Mouse (Mus musculus) embryonic facial prominence, embryonic 15.5 days (tissue): ENCODE data around the gene Ipo9. TPM values are rescaled to one million over a fixed set of nuclear protein-coding genes. Genes with fewer than 3 reads are reported as not detected.
A peak's percentile ranks its signal among the peaks of the same experiment; 100 is the strongest.
"Not testable (repeated sequence)": the region's sequence is repeated elsewhere in the genome, so short reads cannot be mapped to it uniquely, and the experiment has no call there.

Source experiments
- ATAC-seq: fragments of 200-750 bp; cut with Nextera tagmentation; 2 replicates; pipeline ENCODE4 v1.8.0; 2017; ENCODE audit warnings: low read depth, moderate TSS enrichment; ENCODE audit not compliant: insufficient number of reproducible peaks, low FRiP score, low TSS enrichment
- H3K27ac ChIP-seq: fragments of 300-500 bp; sonication (generic); replicated peaks from 2 replicates; pipeline ENCODE4 v1.5.1; 2015; ENCODE audit warnings: mild to moderate bottlenecking, inconsistent platforms
- H3K27me3 ChIP-seq: fragments of 300-500 bp; sonication (generic); 2 replicates; pipeline ENCODE4 v1.6.1; 2015; ENCODE audit warnings: inconsistent platforms
- H3K36me3 ChIP-seq: fragments of 300-500 bp; sonication (generic); 2 replicates; pipeline ENCODE4 v1.6.1; 2015; ENCODE audit warnings: mild to moderate bottlenecking, inconsistent platforms
- H3K4me1 ChIP-seq: fragments of 300-500 bp; sonication (generic); 2 replicates; pipeline ENCODE4 v1.6.1; 2015; ENCODE audit warnings: inconsistent platforms
- H3K4me2 ChIP-seq: fragments of 300-500 bp; sonication (generic); replicated peaks from 2 replicates; pipeline ENCODE4 v1.6.1; 2015; ENCODE audit warnings: mild to moderate bottlenecking, inconsistent platforms
- H3K4me3 ChIP-seq: fragments of 300-500 bp; sonication (generic); replicated peaks from 2 replicates; pipeline ENCODE4 v1.5.1; 2015; ENCODE audit warnings: mild to moderate bottlenecking, inconsistent platforms
- H3K9ac ChIP-seq: fragments of 300-500 bp; sonication (generic); 2 replicates; pipeline ENCODE4 v1.6.1; 2015; ENCODE audit warnings: inconsistent platforms
- H3K9me3 ChIP-seq: fragments of 300-500 bp; sonication (generic); replicated peaks from 2 replicates; pipeline ENCODE4 v1.6.1; 2016; ENCODE audit warnings: inconsistent platforms
- WGBS: fragments of 180-500 bp; shearing (Covaris S2); methylation state at CpG from one replicate; pipeline ENCODE4 v1.1.7; 2015; 5-methylcytosine and 5-hydroxymethylcytosine counted together
- polyA plus RNA-seq: library from polyadenylated mRNA; unstranded; fragments of >200 nt; fragmentation: Nextera tagmentation; extraction: Ambion mirVana; gene quantifications from 2 replicates; pipeline ENCODE4 v1.2.1, GENCODE M21; 2015

Ipo9 gene
- polyA plus RNA-seq, 1 experiment from 2014 or later, result 101 TPM

- Histone ChIP-seq H3K4me3 (no peak overlapping the region), H3K4me2 (no peak overlapping the region), H3K27me3 (no peaks in the 10 kb centered on the region), H3K9me3 (no peaks in the 10 kb centered on the region), H3K36me3 (peaks cover 67% of the 10 kb centered on the region), H3K27ac (no peak overlapping the region), H3K4me1 (no peaks in the 10 kb centered on the region), H3K9ac (no peak overlapping the region)
- no peak for ATAC-seq
- 94% methylated on average over 5 of the region's 5 CpGs for WGBS
These were observed 46.1 kb downstream of the Ipo9 start for GRCm38 (mm10) chr1:135384171-135384570.

DNA sequence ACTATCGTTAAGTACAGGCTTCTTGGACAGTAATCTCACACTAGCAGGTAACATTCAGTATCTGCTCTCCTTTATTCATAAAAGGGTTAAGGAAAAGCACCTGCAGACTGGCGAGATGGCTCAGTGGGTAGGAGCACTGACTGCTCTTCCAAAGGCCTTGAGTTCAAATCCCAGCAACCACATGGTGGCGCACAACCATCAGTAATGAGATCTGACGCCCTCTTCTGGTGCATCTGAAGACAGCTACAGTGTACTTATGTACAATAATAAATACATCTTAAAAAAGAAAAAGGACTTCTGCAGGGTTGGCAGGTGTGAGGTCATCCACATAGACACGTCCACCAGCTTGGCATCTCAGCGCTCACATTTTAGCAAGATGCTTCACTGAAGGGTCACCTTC, 48.7 kb downstream of the Ipo9 start:
- not testable (repeated sequence) for H3K9ac ChIP-seq, H3K27me3 ChIP-seq, H3K4me1 ChIP-seq, H3K27ac ChIP-seq, H3K9me3 ChIP-seq, ATAC-seq, H3K4me3 ChIP-seq, H3K4me2 ChIP-seq
- H3K36me3 ChIP-seq, result peaks cover 41% of the 10 kb centered on the region
- 61% methylated on average over 6 of the region's 6 CpGs for WGBS

DNA sequence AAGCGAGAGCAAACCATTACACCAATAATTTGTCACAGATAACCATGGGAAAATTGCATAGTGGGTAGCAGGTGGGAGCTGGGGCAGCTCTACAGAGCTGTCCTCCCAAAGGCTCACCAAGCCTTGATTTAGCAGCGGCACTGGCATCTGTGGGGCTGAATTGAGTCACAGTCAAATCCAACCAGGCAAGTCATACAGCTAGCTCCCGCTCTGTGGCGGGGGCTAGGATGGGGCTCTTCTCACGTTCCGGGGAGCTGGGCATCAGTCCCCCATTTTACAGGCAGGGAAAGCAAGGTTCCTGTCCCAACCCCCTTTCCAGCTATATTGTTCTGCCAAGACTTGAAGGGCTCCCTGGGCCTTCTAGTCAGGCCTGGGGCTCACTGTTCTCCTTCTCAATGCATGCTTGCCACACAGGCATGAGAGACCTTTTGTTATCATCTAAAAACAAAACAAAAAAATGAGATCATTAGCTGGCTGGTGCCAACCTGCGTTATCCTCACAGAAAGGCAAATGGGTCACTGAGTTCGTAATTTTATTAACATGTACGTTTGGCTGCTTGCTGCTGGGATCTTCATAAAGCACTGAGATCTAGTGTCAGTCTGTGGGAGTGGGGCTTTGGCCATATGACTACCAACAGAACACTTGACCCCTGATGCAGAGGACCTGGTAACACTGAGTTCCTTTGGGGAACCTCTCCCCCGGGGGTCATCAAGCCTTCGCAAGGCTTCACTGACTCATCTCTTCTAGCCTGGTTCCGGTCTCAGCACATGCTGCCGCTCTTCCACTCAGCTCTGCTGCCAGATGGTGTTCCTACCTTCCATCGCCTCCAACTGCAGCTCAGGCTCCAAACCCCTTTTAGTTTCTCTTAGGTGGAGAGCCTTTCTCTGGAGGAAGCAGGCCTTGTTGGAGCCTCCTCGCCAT, 50.0 kb downstream of the Ipo9 start:
- WGBS, result 71% methylated on average over 15 of the region's 15 CpGs
- peaks cover 29% of the 10 kb centered on the region for H3K36me3 ChIP-seq
- peaks cover under 1% of the 10 kb centered on the region; the same call in 1 of the 2 replicates for H3K4me1 ChIP-seq
- no peak overlapping the region for H3K4me3 ChIP-seq
- no peak overlapping the region for H3K27ac ChIP-seq
- H3K4me2 ChIP-seq, result no peak overlapping the region
- ATAC-seq, result no peak
- H3K27me3 ChIP-seq, result no peaks in the 10 kb centered on the region
- no peaks in the 10 kb centered on the region for H3K9me3 ChIP-seq
- no peak overlapping the region for H3K9ac ChIP-seq

- peaks cover 13% of the 10 kb centered on the region for H3K4me1 ChIP-seq
- no peak overlapping the region for H3K4me3 ChIP-seq
- no peak overlapping the region for H3K27ac ChIP-seq
- WGBS, result 39% methylated on average over 2 of the region's 2 CpGs
- no peak overlapping the region for H3K4me2 ChIP-seq
- peaks cover 16% of the 10 kb centered on the region for H3K36me3 ChIP-seq
- no peaks in the 10 kb centered on the region for H3K9me3 ChIP-seq
- H3K27me3 ChIP-seq, result no peaks in the 10 kb centered on the region
- no peak overlapping the region for H3K9ac ChIP-seq
- ATAC-seq, result no peak
These were observed 51.3 kb downstream of the Ipo9 start for GRCm38 (mm10) chr1:135379048-135379447.

DNA sequence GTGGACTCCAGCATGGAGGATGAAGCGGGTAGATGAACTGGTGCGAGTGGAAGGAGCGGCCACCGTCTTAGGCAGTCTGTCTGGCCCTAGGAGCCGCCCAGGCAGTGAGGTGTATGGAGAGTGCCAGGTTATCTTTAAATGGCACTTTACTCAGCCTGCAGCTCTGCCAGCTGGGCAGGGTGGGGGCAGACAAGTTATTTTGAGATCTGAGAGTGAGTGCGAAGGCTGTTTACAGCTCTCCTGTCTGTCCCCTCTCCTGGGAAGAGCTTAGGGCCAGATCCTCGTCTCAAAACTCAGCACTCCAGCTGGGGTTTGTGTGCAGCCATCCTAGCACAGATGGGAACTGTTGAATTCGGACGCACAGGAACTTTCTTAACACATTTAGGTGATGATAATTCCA, 51.7 kb downstream of the Ipo9 start:
- Histone ChIP-seq H3K36me3 (peaks cover 12% of the 10 kb centered on the region), H3K9ac (no peak overlapping the region), H3K4me2 (no peak overlapping the region), H3K4me1 (peaks cover 15% of the 10 kb centered on the region), H3K27me3 (no peaks in the 10 kb centered on the region), H3K4me3 (no peak overlapping the region), H3K27ac (no peak overlapping the region), H3K9me3 (no peaks in the 10 kb centered on the region)
- no peak for ATAC-seq
- 56% methylated on average over 9 of the region's 9 CpGs for WGBS

DNA sequence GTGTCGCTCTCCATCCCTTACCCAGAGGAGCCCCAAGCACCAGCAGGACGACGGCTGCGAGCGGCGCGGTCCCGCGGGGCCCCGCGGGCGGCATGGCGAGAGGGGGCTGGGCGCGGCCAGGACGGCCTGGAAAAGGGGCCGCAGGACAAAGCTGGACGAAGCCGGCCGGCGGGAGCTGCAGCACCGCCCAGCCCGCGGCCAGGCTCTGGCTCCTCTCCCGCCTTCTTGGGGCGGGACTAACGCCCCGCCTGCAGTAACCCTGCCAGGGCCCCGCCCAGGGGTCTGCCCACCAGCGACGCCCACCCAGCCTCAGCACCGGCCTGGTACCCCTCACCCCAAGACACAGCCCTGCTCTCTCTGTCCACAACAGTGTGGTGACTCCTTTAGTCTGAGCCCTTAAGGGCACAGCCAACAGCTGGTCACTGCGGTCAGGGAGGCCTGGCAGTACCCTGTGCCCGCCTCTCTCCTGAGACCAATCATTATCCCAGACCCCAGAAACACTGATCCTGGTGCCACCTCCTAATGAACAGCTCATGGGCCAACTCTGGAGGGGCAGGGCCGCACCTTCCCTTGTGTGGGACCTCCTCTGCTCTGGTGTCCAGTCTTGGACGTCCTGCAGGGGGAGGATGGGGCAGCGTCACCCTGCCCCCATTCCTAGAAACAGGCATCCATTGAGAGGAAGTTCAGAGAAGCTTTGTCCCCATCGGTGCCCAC, 55.3 kb downstream of the Ipo9 start, which contains the start of gene Shisa4:
Shisa4 (minus strand) TSS at position 370 of the 714 bp plus-strand sequence.
- peaks cover 15% of the 10 kb centered on the region for H3K4me1 ChIP-seq
- no peaks in the 10 kb centered on the region for H3K9me3 ChIP-seq
- H3K36me3 ChIP-seq, result no peaks in the 10 kb centered on the region
- H3K4me3 ChIP-seq, result peak within 1 kb of the TSS; percentile 58
- peak within 1 kb of the TSS; percentile 39 for H3K9ac ChIP-seq
- 0 out of 2 replicates have a peak within 1 kb of the TSS, but pooled peaks have one; percentile 8 for H3K27ac ChIP-seq
- peak; percentile 87 for ATAC-seq
- WGBS, result 2% methylated on average over 32 of the region's 38 CpGs
- no peaks in the 10 kb centered on the region for H3K27me3 ChIP-seq
- peak within 1 kb of the TSS; percentile 90 for H3K4me2 ChIP-seq

GRCm38 (mm10) chr1:135374175-135374867, 56.0 kb downstream of the Ipo9 start:
- ATAC-seq, result no peak; the same call in 1 of the 2 replicates
- H3K36me3 ChIP-seq, result no peaks in the 10 kb centered on the region
- H3K9me3 ChIP-seq, result no peaks in the 10 kb centered on the region
- peak overlapping the region; percentile 39 for H3K9ac ChIP-seq
- H3K4me1 ChIP-seq, result peaks cover 18% of the 10 kb centered on the region
- no peaks in the 10 kb centered on the region for H3K27me3 ChIP-seq
- 5% methylated on average over 19 of the region's 19 CpGs for WGBS
- peak overlapping the region; percentile 90 for H3K4me2 ChIP-seq
- H3K4me3 ChIP-seq, result peak overlapping the region; percentile 58
- no peak overlapping the region for H3K27ac ChIP-seq

DNA sequence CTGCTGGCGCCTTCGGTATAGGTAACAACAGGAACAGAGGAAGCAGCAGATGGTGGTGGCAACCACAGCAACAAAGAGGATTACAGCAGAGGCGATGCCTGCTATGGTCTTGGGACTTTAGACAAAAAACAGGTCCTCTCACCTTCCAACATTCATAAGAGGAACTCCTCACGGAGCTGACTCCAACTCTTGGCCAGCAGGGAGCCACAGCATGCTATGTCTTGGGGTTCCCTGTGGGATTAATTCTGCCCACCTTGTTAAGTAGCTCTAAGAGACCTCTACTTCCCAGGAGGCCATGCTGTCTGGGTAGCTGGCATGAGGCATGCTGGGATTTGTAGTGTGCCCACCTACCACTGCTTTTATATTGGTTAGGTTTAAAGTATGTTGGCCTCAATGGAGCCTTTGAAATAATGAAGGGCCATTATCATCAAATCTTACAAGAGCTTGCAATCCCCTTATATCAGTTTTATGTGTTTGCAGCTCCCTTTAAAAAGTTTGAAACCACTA, 57.1 kb downstream of the Ipo9 start:
- no peak overlapping the region for H3K4me2 ChIP-seq
- ATAC-seq, result no peak

DNA sequence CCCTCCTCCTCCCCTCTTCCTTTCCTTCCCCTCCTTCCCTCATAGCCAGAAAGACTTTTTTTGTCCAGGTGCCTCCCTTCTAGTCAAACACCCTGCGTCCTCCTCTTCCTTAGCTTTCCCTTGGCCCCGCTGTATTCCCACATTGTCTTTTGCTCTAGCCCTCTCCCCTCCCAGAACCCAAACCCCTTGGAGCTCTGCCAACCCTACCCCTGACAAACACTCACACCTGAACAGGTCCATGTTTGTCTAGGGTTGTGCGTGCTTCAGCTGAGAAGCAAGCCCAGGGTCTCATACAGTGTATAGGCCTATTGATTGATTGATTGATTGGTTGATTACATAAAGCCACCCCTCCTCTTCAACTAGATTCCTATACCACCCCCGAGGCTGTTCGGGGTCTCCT, 60.9 kb downstream of the Ipo9 start:
- H3K4me3 ChIP-seq, result no peak overlapping the region
- no peaks in the 10 kb centered on the region for H3K9me3 ChIP-seq
- WGBS, result 80% methylated on average over 5 of the region's 5 CpGs
- H3K4me1 ChIP-seq, result peaks cover 18% of the 10 kb centered on the region
- no peak overlapping the region; the same call in 1 of the 2 replicates for H3K4me2 ChIP-seq
- no peaks in the 10 kb centered on the region for H3K36me3 ChIP-seq
- no peak overlapping the region for H3K9ac ChIP-seq
- no peaks in the 10 kb centered on the region for H3K27me3 ChIP-seq
- no peak for ATAC-seq
- no peak overlapping the region for H3K27ac ChIP-seq

More for the DNA sequence above, 57.1 kb downstream of the Ipo9 start:
- WGBS, result 76% methylated on average over 4 of the region's 4 CpGs
- Histone ChIP-seq H3K4me3 (no peak overlapping the region), H3K27me3 (no peaks in the 10 kb centered on the region), H3K36me3 (no peaks in the 10 kb centered on the region), H3K27ac (no peak overlapping the region), H3K4me1 (peaks cover 27% of the 10 kb centered on the region), H3K9me3 (no peaks in the 10 kb centered on the region), H3K9ac (no peak overlapping the region)

DNA sequence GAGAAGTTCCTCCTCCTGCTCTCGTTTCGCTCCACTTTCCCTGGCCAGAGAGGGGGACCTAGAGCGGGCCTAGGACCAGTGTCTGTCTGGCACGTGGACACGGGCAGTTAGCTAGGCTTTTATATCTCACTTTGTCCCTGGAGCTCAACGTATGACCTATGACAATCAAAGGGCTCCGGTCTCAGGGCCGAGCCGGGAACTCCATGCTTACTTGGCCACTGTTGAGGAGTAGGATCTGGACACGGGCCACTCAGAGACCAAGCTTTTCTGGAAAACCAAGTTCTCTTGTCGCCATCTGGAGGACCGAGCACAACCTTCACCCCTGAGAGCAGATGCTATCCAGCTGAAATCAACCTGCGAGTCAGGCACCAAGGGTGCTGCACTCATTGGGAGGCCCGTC, 61.3 kb downstream of the Ipo9 start:
- no peak for ATAC-seq
- Histone ChIP-seq H3K4me3 (peak overlapping the region; percentile 53), H3K36me3 (no peaks in the 10 kb centered on the region), H3K9me3 (no peaks in the 10 kb centered on the region), H3K4me1 (peaks cover 14% of the 10 kb centered on the region), H3K9ac (peak overlapping the region; percentile 45), H3K27ac (no peak overlapping the region), H3K4me2 (peak overlapping the region; percentile 96), H3K27me3 (no peaks in the 10 kb centered on the region)
- 10% methylated on average over 14 of the region's 14 CpGs for WGBS

DNA sequence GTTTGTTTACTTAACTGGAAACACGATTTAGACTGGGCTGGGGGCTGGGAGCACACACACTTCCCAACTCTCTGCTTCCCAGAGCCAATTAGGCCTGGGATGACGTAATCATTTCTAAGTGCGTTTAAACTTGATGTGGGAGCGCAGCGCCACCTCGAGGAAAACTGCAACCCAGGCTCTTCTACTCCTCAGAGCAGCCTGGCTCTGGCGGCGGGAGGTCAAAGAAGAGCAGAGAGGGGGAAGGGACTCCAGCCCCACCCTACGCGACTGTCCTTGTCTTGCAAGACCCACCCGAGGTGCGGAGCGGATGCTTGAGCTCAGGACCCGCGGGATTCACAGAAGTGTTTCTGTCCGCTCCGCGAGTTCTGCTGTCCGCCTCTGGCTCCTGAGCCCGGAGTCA, 62.1 kb downstream of the Ipo9 start:
- peak; percentile 68 for ATAC-seq
- Histone ChIP-seq H3K4me2 (peak overlapping the region; percentile 96), H3K27ac (no peak overlapping the region), H3K4me3 (peak overlapping the region; percentile 53), H3K9me3 (no peaks in the 10 kb centered on the region), H3K9ac (peak overlapping the region; percentile 45), H3K4me1 (peaks cover 12% of the 10 kb centered on the region; the same call in 1 of the 2 replicates), H3K27me3 (no peaks in the 10 kb centered on the region), H3K36me3 (no peaks in the 10 kb centered on the region)
- WGBS, result under 1% methylated on average over 20 of the region's 20 CpGs
